Mouse (Mus musculus) heart, embryonic 16.5 days (tissue): ENCODE measurements around the gene Serpina3g. TPM values are rescaled to one million over a fixed set of nuclear protein-coding genes. Genes with fewer than 3 reads are reported as not detected.

ENCODE experiments used
- ATAC-seq: fragments of 200-750 bp; cut with Nextera tagmentation; replicated peaks from 2 replicates; pipeline ENCODE4 v1.8.0; 2017; ENCODE audit warnings: moderate number of reproducible peaks; ENCODE audit not compliant: insufficient read depth, low FRiP score; ENCODE audit errors: extremely low read depth
- H3K27ac ChIP-seq: fragments of 300-500 bp; sonication (generic); 2 replicates; pipeline ENCODE4 v1.5.1; 2014; ENCODE audit warnings: mild to moderate bottlenecking, low read length, control low read depth, moderate library complexity
- H3K27me3 ChIP-seq: fragments of 300-500 bp; sonication (generic); 2 replicates; pipeline ENCODE4 v1.6.1; 2014; ENCODE audit warnings: low read length, mixed read lengths; ENCODE audit not compliant: control insufficient read depth, insufficient read depth
- H3K36me3 ChIP-seq: fragments of 300-500 bp; sonication (generic); 2 replicates; pipeline ENCODE4 v1.6.1; 2014; ENCODE audit not compliant: control insufficient read depth, insufficient read depth
- H3K4me1 ChIP-seq: fragments of 300-500 bp; sonication (generic); 2 replicates; pipeline ENCODE4 v1.6.1; 2014; ENCODE audit warnings: low read length, mixed read lengths; ENCODE audit not compliant: control insufficient read depth, insufficient read depth
- H3K4me2 ChIP-seq: fragments of 300-500 bp; sonication (generic); 2 replicates; pipeline ENCODE4 v1.6.1; 2014; ENCODE audit warnings: low read depth, mild to moderate bottlenecking, control low read depth, low read length
- H3K4me3 ChIP-seq: fragments of 300-500 bp; sonication (generic); 2 replicates; pipeline ENCODE4 v1.5.1; 2014; ENCODE audit warnings: mild to moderate bottlenecking, control low read depth, low read length
- H3K9ac ChIP-seq: fragments of 300-500 bp; sonication (generic); 2 replicates; pipeline ENCODE4 v1.6.1; 2014; ENCODE audit warnings: low read length, control low read depth
- H3K9me3 ChIP-seq: fragments of 300-500 bp; sonication (generic); replicated peaks from 2 replicates; pipeline ENCODE4 v1.6.1; 2016; ENCODE audit warnings: low read length; ENCODE audit not compliant: control insufficient read depth
- WGBS: fragments of 180-500 bp; shearing (Covaris S2); extraction: QIAGEN DNeasy Blood & Tissue Kit; methylation state at CpG from one replicate; pipeline ENCODE4 v1.1.7; 2014; 5-methylcytosine and 5-hydroxymethylcytosine counted together
- polyA plus RNA-seq: library from polyadenylated mRNA; unstranded; fragments of >200 nt; fragmentation: Nextera tagmentation; extraction: Ambion mirVana; gene quantifications from 2 replicates; pipeline ENCODE4 v1.2.1, GENCODE M21; 2015

Gene Serpina3g
- 7.1 and 15.4 TPM in 2 replicates for polyA plus RNA-seq

DNA sequence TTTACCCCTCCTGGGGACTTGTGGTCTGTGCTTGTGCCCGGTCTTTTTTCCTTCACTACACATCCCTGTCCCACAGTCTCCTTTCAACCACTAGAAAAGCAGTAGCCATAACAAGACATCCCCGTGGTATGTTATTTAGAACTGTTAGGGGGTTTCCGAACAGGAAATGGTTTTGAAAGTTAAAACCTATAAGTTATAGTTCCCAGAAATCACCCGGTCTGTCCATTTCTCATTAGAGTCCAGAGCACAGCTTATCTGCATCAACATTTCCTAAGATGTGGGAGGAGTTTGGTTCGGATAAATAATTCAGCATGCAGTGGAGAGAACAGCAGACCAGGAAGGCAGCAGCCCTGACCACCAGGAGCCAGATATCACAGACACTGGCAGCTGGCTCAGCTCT lies at the start of gene Serpina3g:
Gene Serpina3g (plus strand): TSS at position 331 of the 400 bp plus-strand sequence.
- no peaks in the 10 kb centered on the region for H3K4me1 ChIP-seq
- no peak within 1 kb of the TSS for H3K4me3 ChIP-seq
- 40% methylated on average over 5 of the region's 5 CpGs for WGBS
- ATAC-seq = no peak
- H3K4me2 ChIP-seq = no peak within 1 kb of the TSS
- no peak within 1 kb of the TSS for H3K9ac ChIP-seq
- no peak within 1 kb of the TSS for H3K27ac ChIP-seq
- no peaks in the 10 kb centered on the region for H3K27me3 ChIP-seq
- no peaks in the 10 kb centered on the region for H3K9me3 ChIP-seq
- H3K36me3 ChIP-seq = no peaks in the 10 kb centered on the region

DNA sequence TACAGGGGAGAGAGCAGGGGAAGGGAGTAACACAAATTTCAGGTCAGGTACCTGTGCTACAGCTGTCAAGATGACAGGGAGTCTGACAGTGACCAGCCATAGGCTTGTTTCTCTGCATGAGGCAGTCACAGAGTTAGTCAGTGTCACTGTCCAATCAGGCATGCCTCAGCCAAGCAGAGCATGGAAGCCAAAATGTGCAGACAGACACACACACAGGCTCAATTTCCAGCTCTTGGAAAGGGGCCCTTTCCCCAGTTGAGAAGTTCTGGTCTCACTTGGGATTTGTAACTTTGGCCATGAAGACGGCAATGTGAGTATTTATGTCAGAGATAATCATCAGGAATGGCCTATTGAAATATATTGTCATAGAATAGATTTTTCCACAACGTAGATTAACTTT lies 46.8 kb upstream of the Serpina3g start:
- no peak for ATAC-seq
- Histone ChIP-seq H3K36me3 (no peaks in the 10 kb centered on the region), H3K9ac (no peak overlapping the region), H3K4me1 (no peaks in the 10 kb centered on the region), H3K4me3 (no peak overlapping the region), H3K27ac (no peak overlapping the region), H3K9me3 (no peaks in the 10 kb centered on the region), H3K4me2 (no peak overlapping the region), H3K27me3 (no peaks in the 10 kb centered on the region; the same call in 1 of the 2 replicates)
- WGBS = 58% methylated on average over 2 of the region's 2 CpGs

DNA sequence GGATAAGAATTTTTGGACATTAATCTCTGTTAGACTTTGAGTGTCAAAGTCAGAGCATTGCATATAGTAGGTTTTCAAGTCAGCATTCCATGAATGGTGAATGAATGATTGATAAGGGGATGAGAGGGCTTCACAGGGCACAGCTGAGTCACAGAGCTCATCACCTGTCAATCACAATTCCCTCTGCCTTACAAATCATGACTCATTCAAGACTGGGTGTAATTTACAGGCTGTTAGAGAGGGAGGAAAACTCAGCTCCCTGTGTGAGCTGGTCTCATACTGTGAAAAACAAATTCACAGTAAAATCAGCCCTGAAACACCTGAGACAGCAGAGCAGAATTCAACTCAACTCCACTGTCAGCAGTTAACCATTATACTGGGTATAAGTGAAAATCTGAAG lies 45.2 kb upstream of the Serpina3g start:
- Histone ChIP-seq H3K4me1 (no peaks in the 10 kb centered on the region), H3K36me3 (no peaks in the 10 kb centered on the region), H3K27ac (no peak overlapping the region), H3K4me3 (no peak overlapping the region), H3K9ac (no peak overlapping the region), H3K9me3 (no peaks in the 10 kb centered on the region), H3K4me2 (no peak overlapping the region), H3K27me3 (no peaks in the 10 kb centered on the region; the same call in 1 of the 2 replicates)
- ATAC-seq = no peak

DNA sequence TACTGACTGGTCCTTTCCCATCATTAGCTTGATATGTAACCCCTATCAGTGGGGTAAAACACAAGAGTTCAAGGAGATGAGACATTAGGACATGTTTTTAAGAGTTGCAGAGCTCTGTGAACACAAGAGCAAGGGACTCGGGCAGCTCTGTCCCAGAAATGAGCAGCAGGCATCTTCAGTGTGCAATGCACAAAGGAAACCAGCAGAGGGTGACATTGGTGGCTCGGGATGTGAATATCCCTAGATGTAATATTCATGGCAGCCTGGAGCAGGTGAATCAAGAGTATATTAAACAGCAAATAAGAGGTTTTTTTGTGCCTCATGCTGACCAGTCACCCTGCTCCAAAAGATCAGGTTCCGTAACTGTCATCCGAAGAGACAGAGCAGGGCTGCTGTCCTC lies 26.9 kb upstream of the Serpina3g start:
- no peak overlapping the region for H3K4me2 ChIP-seq
- H3K4me1 ChIP-seq = no peaks in the 10 kb centered on the region
- H3K9me3 ChIP-seq = no peaks in the 10 kb centered on the region
- WGBS = 76% methylated on average over 4 of the region's 4 CpGs
- no peak overlapping the region for H3K4me3 ChIP-seq
- no peaks in the 10 kb centered on the region for H3K27me3 ChIP-seq
- no peak overlapping the region for H3K9ac ChIP-seq
- no peaks in the 10 kb centered on the region for H3K36me3 ChIP-seq
- ATAC-seq = no peak
- no peak overlapping the region for H3K27ac ChIP-seq

DNA sequence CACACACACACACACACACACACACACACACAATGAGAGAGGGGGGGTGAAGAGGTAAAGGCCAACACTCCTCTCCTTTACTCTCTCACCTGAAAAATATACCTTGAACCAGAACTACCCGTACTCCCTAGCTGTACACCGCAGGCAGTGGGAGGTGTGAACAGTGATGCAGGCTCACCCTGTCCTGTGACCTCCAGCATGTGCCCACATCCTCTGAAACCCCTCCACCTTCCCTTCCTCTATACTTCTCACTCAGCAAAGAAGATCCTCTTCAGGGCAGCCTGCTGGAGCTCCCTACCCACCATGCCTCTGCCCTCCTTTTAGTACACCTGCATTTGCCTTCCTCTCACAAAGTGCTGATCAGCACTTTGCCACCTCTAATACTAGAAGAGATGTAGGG lies 26.2 kb upstream of the Serpina3g start:
- Histone ChIP-seq H3K9ac (no peak overlapping the region), H3K4me2 (no peak overlapping the region), H3K4me3 (no peak overlapping the region), H3K27ac (no peak overlapping the region), H3K36me3 (no peaks in the 10 kb centered on the region), H3K4me1 (no peaks in the 10 kb centered on the region), H3K27me3 (no peaks in the 10 kb centered on the region), H3K9me3 (no peaks in the 10 kb centered on the region)
- 0 out of 2 replicates have a peak, but pooled peaks have one; percentile 10 for ATAC-seq
- WGBS = 89% methylated on average over 2 of the region's 2 CpGs

DNA sequence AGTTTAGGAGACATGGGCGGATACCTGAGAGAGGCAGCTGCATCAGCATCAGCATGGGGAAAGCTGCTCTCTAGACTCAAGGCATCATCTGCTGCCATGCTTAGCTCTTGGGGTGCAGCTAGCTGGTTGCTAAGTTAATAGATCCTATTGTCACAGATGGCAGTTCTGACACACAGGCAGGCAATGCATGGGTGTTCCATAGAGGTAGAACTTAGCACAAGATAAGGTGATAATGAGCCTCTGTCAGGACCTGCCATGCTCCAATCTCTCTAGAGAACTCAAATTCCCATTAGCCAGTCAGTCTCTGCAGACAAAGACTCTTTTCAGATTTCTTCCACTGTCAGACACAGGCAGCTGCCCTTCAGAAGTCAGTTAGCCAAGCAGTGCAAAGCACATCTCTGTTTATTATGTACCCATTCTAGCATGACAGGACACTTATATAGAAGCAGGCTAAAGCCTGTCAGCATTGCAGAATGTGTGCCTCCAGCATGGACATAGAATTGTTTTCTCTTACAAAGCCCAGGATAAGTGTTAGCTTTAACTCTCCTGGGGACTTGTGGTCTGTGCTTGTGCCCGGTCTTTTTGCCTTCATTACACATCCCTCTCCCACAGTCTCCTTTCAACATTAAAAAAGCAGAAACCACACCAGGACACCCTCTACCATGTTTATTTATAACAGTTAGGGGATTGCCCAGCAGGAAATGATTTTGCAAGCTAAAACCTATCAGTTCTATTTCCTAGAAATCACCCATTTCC lies 22.2 kb upstream of the Serpina3g start:
- Histone ChIP-seq H3K27me3 (no peaks in the 10 kb centered on the region), H3K9ac (no peak overlapping the region), H3K27ac (no peak overlapping the region), H3K9me3 (no peaks in the 10 kb centered on the region), H3K4me3 (no peak overlapping the region), H3K36me3 (no peaks in the 10 kb centered on the region), H3K4me2 (no peak overlapping the region), H3K4me1 (no peaks in the 10 kb centered on the region)
- ATAC-seq = no peak
- 65% methylated on average over 2 of the region's 2 CpGs for WGBS

DNA sequence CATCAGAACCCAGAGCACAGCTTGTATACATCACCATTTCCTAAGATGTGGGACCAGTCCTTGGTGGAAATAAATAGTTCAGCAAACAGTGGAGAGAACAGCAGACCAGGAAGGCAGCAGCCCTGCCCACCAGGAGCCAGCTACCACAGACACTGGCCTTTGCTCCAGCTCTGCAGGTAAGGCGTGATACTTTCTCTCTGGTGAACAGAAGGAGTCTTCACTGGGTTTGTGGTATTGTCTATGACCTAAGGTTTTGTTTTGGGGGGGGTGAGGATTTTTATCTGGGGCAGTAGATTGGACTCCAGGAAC lies 21.6 kb upstream of the Serpina3g start, which contains the start of gene Serpina3f:
Gene Serpina3f (plus strand): TSS at position 100 of the 309 bp plus-strand sequence.
- 70% methylated on average over 1 of the region's 1 CpGs for WGBS
- ATAC-seq = no peak

DNA sequence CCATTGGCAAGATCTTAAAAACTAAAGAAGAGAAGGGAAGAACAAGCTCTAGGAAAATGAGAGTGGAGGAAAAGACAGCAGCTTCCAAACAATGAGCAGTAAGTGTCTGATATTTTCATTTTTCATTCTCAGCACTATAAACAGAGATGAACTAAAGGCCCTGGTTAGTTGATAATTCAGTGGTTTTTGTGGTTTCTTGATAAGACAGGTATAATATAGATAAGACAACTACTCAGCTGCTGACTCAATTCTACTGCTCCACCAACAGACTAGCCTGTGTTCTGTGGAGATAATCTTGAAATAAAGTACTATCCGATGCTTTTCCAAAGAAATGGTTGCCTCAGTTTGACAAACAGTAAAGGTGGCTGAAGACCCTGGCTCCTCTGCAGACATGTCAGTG lies 20.8 kb upstream of the Serpina3g start:
- Histone ChIP-seq H3K36me3 (no peaks in the 10 kb centered on the region), H3K9me3 (no peaks in the 10 kb centered on the region), H3K4me1 (no peaks in the 10 kb centered on the region), H3K27me3 (no peaks in the 10 kb centered on the region), H3K27ac (no peak overlapping the region), H3K4me3 (no peak overlapping the region), H3K4me2 (no peak overlapping the region), H3K9ac (no peak overlapping the region)
- no peak for ATAC-seq
- WGBS = 74% methylated on average over 1 of the region's 1 CpGs

More for the DNA sequence above, 21.6 kb upstream of the Serpina3g start, which contains the start of gene Serpina3f:
- H3K27me3 ChIP-seq = no peaks in the 10 kb centered on the region
- H3K27ac ChIP-seq = no peak within 1 kb of the TSS
- no peaks in the 10 kb centered on the region for H3K9me3 ChIP-seq
- H3K9ac ChIP-seq = no peak within 1 kb of the TSS
- no peak within 1 kb of the TSS for H3K4me3 ChIP-seq
- H3K4me2 ChIP-seq = no peak within 1 kb of the TSS
- H3K4me1 ChIP-seq = no peaks in the 10 kb centered on the region
- H3K36me3 ChIP-seq = no peaks in the 10 kb centered on the region

DNA sequence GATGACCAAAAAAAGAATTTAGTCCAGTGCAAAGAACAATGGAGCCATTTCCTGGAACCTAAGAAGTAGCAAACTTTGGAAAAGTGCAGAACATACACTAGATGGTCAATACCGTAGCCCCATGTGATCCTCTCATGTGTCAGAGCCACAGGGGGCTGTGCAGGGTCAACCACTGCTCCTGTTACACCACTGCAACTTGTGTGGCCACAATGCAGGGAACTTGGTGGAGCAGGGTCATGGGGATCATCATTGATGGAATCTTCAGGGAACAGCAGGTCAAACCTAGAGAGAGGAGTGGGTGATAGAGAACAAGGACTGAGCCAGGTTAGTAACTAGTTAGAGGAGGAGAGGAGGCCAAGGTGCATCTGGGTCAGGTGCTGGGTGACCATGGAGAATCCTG lies 14.4 kb upstream of the Serpina3g start:
- no peaks in the 10 kb centered on the region for H3K27me3 ChIP-seq
- no peak overlapping the region for H3K27ac ChIP-seq
- no peaks in the 10 kb centered on the region for H3K9me3 ChIP-seq
- 65% methylated on average over 1 of the region's 1 CpGs for WGBS
- no peaks in the 10 kb centered on the region for H3K4me1 ChIP-seq
- H3K4me3 ChIP-seq = no peak overlapping the region
- H3K4me2 ChIP-seq = no peak overlapping the region
- H3K9ac ChIP-seq = no peak overlapping the region
- ATAC-seq = no peak
- H3K36me3 ChIP-seq = no peaks in the 10 kb centered on the region
